Mouse (Mus musculus) Patski (cell line): ENCODE measurements at regions not wholly inside any gene's neighbourhood (a gene's known extent, or its start where the extent isn't known, plus 50 kb on each side); places are given as distances from the start of the nearest gene placed in this dataset.
"Not testable (repeated sequence)": the region's sequence is repeated elsewhere in the genome, so short reads cannot be mapped to it uniquely, and the experiment has no call there.

Source experiments
- ATAC-seq: fragments of 100-300 bp; one replicate; pipeline ENCODE4 v1.8.0; 2021
- CTCF ChIA-PET: fragments of 350-600 bp; sonication (Branson Sonifier 250); formaldehyde crosslinking; loops from one replicate; lab custom pipeline; 2022; ENCODE audit warnings: inconsistent platforms; lab: Charles Lee
- POLR2A ChIA-PET: fragments of 350-600 bp; sonication (Branson Sonifier 250); formaldehyde crosslinking; loops from one replicate; lab custom pipeline; 2022; ENCODE audit warnings: antibody characterized with exemption, inconsistent platforms; lab: Charles Lee
- DNase-seq: peaks from one replicate; pipeline ENCODE4 v3.0.0-alpha.2; 2011; ENCODE audit warnings: low read depth, low spot score
- H3K27me3 ChIP-seq: fragments of 371-371 bp; one replicate; pipeline ENCODE4 v1.5.1; 2021
- CTCF ChIP-seq: fragments of 100-300 bp; IDR thresholded peaks from one replicate; pipeline ENCODE4 v1.5.1; 2021
- in situ Hi-C: fragments of 300-500 bp; cut with MboI; formaldehyde crosslinking; loops from 3 replicates; pipeline ENCODE4 v1.11.1; 2018; ENCODE audit warnings: low pct_unique_long_range_greater_than_20kb, mixed read lengths

DNA sequence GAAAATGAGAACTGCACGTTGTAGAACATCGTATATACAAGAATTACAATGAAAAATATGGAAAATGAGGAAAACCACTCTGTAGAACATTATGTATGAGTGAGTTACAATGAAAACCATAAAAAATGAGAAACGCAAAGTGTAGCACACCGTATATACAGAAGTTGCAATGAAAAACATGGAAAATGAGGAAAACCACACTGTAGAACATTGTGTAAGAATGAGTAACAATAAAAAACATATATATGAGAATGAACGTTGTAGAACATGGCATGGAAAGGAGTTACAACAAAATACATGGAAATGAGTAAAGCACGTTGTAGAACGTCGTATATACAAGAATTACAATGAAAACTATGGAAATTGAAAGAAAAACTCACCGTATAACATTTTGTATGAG lies 378.6 kb downstream of the Gm3376 start:
- CTCF ChIA-PET, POLR2A ChIA-PET, ATAC-seq, H3K27me3 ChIP-seq, in situ Hi-C loops: not testable (repeated sequence)
- peak; percentile 99 for DNase-seq

GRCm38 (mm10) chrY:4150681-4151080 lies 379.2 kb downstream of the Gm3376 start:
- DNase-seq, H3K27me3 ChIP-seq, POLR2A ChIA-PET, CTCF ChIA-PET, ATAC-seq, in situ Hi-C loops: not testable (repeated sequence)

DNA sequence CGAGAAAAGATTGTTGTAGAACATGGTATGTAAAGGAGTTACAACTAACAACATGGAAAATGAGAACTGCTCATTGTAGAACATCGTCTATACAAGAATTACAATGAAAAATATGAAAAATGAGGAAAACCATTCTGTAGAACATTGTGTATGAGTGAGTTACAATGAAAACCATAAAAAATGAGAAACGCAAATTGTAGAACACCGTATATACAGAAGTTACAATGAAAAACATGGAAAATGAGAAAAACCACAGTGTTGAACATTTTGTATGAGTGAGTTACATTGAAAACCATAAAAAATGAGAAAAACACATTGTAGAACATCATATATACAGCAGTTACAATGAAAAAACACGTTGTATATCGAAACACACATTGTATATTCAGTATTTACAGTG lies 381.5 kb downstream of the Gm3376 start:
- DNase-seq: peak; percentile 9

DNA sequence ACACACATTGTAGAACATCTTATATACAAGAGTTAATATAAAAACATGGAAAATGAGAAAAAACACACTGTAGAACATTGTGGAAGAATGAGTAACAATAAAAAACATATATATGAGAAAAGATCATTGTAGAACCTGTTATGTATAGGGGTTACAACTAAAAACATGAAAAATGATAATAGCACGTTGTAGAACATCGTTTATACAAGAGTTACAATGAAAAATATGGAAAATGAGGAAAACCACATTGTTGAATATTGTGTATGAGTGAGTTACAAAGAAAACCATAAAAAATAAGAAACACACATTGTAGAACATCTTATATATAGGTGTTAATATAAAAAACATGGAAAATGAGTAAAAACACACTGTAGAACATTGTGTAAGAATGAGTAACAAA lies 388.9 kb downstream of the Gm3376 start:
- CTCF ChIA-PET: no interaction called here
- TF ChIP-seq CTCF: no peak
- in situ Hi-C loops: no loop called here
- POLR2A ChIA-PET: no interaction called here
- no peaks in the 10 kb centered on the region for H3K27me3 ChIP-seq
- ATAC-seq: no peak
- DNase-seq: peak; percentile 0

More for the DNA sequence above, 381.5 kb downstream of the Gm3376 start:
- ATAC-seq, in situ Hi-C loops, CTCF ChIA-PET, H3K27me3 ChIP-seq, POLR2A ChIA-PET: not testable (repeated sequence)
